Mouse (Mus musculus) layer of hippocampus, adult 18-20 months (tissue): ENCODE measurements around the gene Kirrel3. TPM values are rescaled to one million over a fixed set of nuclear protein-coding genes. Genes with fewer than 3 reads are reported as not detected.

Source experiments
- DNase-seq, 2 experiments: peaks; one replicate each; pipeline ENCODE4 v3.0.0; 2022; ENCODE audit warnings: low spot score in 2 of 2
- total RNA-seq, 2 experiments: library from RNA; stranded (reverse); gene quantifications; 2 replicates each; pipeline ENCODE4 v1.2.3; 2021

The Kirrel3 gene
- total RNA-seq, 2 experiments from 2014 or later: 45.7 to 54.8 TPM

- no peak for DNase-seq
These were observed 181.5 kb downstream of the Kirrel3 start for GRCm38 (mm10) chr9:34667182-34667581.

- no peak for DNase-seq
These were observed 185.2 kb downstream of the Kirrel3 start for GRCm38 (mm10) chr9:34670906-34671305.

GRCm38 (mm10) chr9:34686798-34687197 is 201.1 kb downstream of the Kirrel3 start:
- DNase-seq: peak in 1 of 2 experiments; percentile 38

GRCm38 (mm10) chr9:34688358-34688757 is 202.7 kb downstream of the Kirrel3 start:
- DNase-seq: no peak

- no peak for DNase-seq
These were observed 203.7 kb downstream of the Kirrel3 start for GRCm38 (mm10) chr9:34689375-34689774.

- no peak for DNase-seq
These were observed 210.0 kb downstream of the Kirrel3 start for GRCm38 (mm10) chr9:34695646-34696045.

- DNase-seq: peak in 1 of 2 experiments; percentile 44
These were observed 218.0 kb downstream of the Kirrel3 start for GRCm38 (mm10) chr9:34703547-34704300.

- no peak for DNase-seq
These were observed 218.7 kb downstream of the Kirrel3 start for GRCm38 (mm10) chr9:34704357-34704756.

- DNase-seq: no peak
These were observed 220.7 kb downstream of the Kirrel3 start for GRCm38 (mm10) chr9:34706350-34706873.

- DNase-seq: no peak
These were observed 223.0 kb downstream of the Kirrel3 start for GRCm38 (mm10) chr9:34708691-34709090.

- peak in 1 of 2 experiments; percentile 38 for DNase-seq
These were observed 226.3 kb downstream of the Kirrel3 start for GRCm38 (mm10) chr9:34711996-34712395.

GRCm38 (mm10) chr9:34712996-34713395 is 227.3 kb downstream of the Kirrel3 start:
- DNase-seq: no peak

- DNase-seq: peak in 1 of 2 experiments; percentile 41
These were observed 227.8 kb downstream of the Kirrel3 start for GRCm38 (mm10) chr9:34713462-34713926.

GRCm38 (mm10) chr9:34714996-34715619 is 229.4 kb downstream of the Kirrel3 start:
- DNase-seq: no peak

- DNase-seq: no peak
These were observed 230.8 kb downstream of the Kirrel3 start for GRCm38 (mm10) chr9:34716476-34716875.

GRCm38 (mm10) chr9:34721478-34722197 is 235.9 kb downstream of the Kirrel3 start:
- DNase-seq: no peak

- no peak for DNase-seq
These were observed 236.5 kb downstream of the Kirrel3 start for GRCm38 (mm10) chr9:34722198-34722550.

- no peak for DNase-seq
These were observed 246.8 kb downstream of the Kirrel3 start for GRCm38 (mm10) chr9:34732507-34732906.

- no peak for DNase-seq
These were observed 247.9 kb downstream of the Kirrel3 start for GRCm38 (mm10) chr9:34733579-34733978.

GRCm38 (mm10) chr9:34734991-34735390 is 249.3 kb downstream of the Kirrel3 start:
- no peak for DNase-seq

- no peak for DNase-seq
These were observed 253.7 kb downstream of the Kirrel3 start for GRCm38 (mm10) chr9:34739431-34739830.

GRCm38 (mm10) chr9:34740814-34741213 is 255.1 kb downstream of the Kirrel3 start:
- DNase-seq: peak in 1 of 2 experiments; percentile 42
